Mouse (Mus musculus) CH12.LX (cell line): ENCODE results near the gene Rab23. TPM values are rescaled to one million over a fixed set of nuclear protein-coding genes. Genes with fewer than 3 reads are reported as not detected.

Source experiments
- DNase-seq: peaks from one replicate; pipeline ENCODE4 v3.0.0-alpha.2; 2013; ENCODE audit errors: extremely low read depth
- H3K27ac ChIP-seq: 2 replicates; pipeline ENCODE4 v1.5.1; 2012; ENCODE audit warnings: low read depth, mild to moderate bottlenecking, control low read depth, moderate library complexity; ENCODE audit not compliant: insufficient read depth
- H3K27me3 ChIP-seq: replicated peaks from 2 replicates; pipeline ENCODE3; 2012; ENCODE audit warnings: inconsistent platforms
- H3K36me3 ChIP-seq, 2 experiments: replicated peaks in 1 of 2; 2 replicates each; pipeline versions ENCODE3 to v1.6.1; 2012; ENCODE audit warnings: inconsistent platforms in 1 of 2, low read length in 1 of 2, mild to moderate bottlenecking in 1 of 2, mixed read lengths in 1 of 2, moderate library complexity in 1 of 2; ENCODE audit not compliant: control insufficient read depth in 1 of 2, insufficient read depth in 1 of 2
- H3K4me1 ChIP-seq, 2 experiments: 2 replicates each; pipeline ENCODE4 v1.6.1; 2012; ENCODE audit warnings: inconsistent platforms in 1 of 2, moderate library complexity in 1 of 2; ENCODE audit not compliant: insufficient read depth in 2 of 2, control insufficient read depth in 1 of 2
- H3K4me2 ChIP-seq: 2 replicates; pipeline ENCODE4 v1.6.1; 2012; ENCODE audit warnings: low read depth, mild to moderate bottlenecking, control low read depth; ENCODE audit not compliant: poor library complexity, insufficient read depth, severe bottlenecking
- H3K4me3 ChIP-seq, 3 experiments: fragments of 150-350 bp in 1 of 3; sonication (generic) in 1 of 3; replicated peaks in 1 of 3; 2 replicates each; pipeline versions ENCODE3 to v1.5.1; 2011 to 2012; ENCODE audit warnings: low read depth in 2 of 3, low read length in 2 of 3, mild to moderate bottlenecking in 2 of 3, moderate library complexity in 2 of 3, control low read depth in 1 of 3, improper control_type of control experiment in 1 of 3, inconsistent platforms in 1 of 3, mixed read lengths in 1 of 3; ENCODE audit not compliant: poor library complexity in 1 of 3
- H3K79me2 ChIP-seq: replicated peaks from 2 replicates; pipeline ENCODE4 v1.6.1; 2012; ENCODE audit warnings: mild to moderate bottlenecking, moderate library complexity; ENCODE audit not compliant: control insufficient read depth, poor library complexity, insufficient read depth, severe bottlenecking; ENCODE audit errors: extremely low read depth
- H3K9ac ChIP-seq: 2 replicates; pipeline ENCODE4 v1.6.1; 2012; ENCODE audit warnings: low read depth, mild to moderate bottlenecking, control low read depth, moderate library complexity; ENCODE audit not compliant: insufficient read depth
- H3K9me3 ChIP-seq: replicated peaks from 2 replicates; pipeline ENCODE3; 2012; ENCODE audit warnings: low read length, inconsistent platforms, mixed read lengths
- BHLHE40 ChIP-seq: IDR thresholded peaks from 2 replicates; pipeline ENCODE4 v1.6.1; 2011; ENCODE audit warnings: mild to moderate bottlenecking, low read depth, low read length, improper control_type of control experiment
- CTCF ChIP-seq, 2 experiments: IDR thresholded peaks in 1 of 2; conservative IDR thresholded peaks in 1 of 2; 2 replicates each; pipeline ENCODE4 v1.5.1; 2011 to 2012; ENCODE audit warnings: low read depth in 2 of 2, low read length in 2 of 2, improper control_type of control experiment in 1 of 2, inconsistent platforms in 1 of 2, mild to moderate bottlenecking in 1 of 2, moderate library complexity in 1 of 2
- ETS1 ChIP-seq: conservative IDR thresholded peaks from 2 replicates; pipeline ENCODE4 v1.6.1; 2012; ENCODE audit warnings: low read depth, mild to moderate bottlenecking, inconsistent platforms, low read length, improper control_type of control experiment, moderate library complexity
- GABPA ChIP-seq: IDR thresholded peaks from 2 replicates; pipeline ENCODE4 v1.6.1; 2012; ENCODE audit warnings: low read depth, low read length, improper control_type of control experiment, inconsistent platforms; ENCODE audit not compliant: insufficient replicate concordance
- HCFC1 ChIP-seq: IDR thresholded peaks from 2 replicates; pipeline ENCODE4 v1.6.1; 2012; ENCODE audit warnings: low read depth, mild to moderate bottlenecking, inconsistent platforms, low read length, improper control_type of control experiment
- IRF4 ChIP-seq: IDR thresholded peaks from 2 replicates; pipeline ENCODE4 v1.6.1; 2014; ENCODE audit warnings: low read depth, mild to moderate bottlenecking, inconsistent platforms, low read length, improper control_type of control experiment
- JUND ChIP-seq: conservative IDR thresholded peaks from 2 replicates; pipeline ENCODE4 v1.6.1; 2011; ENCODE audit warnings: low read depth, low read length, improper control_type of control experiment
- MAFK ChIP-seq: IDR thresholded peaks from 2 replicates; pipeline ENCODE4 v1.6.1; 2011; ENCODE audit warnings: low read length, improper control_type of control experiment; ENCODE audit not compliant: insufficient replicate concordance
- MAX ChIP-seq: IDR thresholded peaks from 2 replicates; pipeline ENCODE4 v1.6.1; 2011; ENCODE audit warnings: low read length, improper control_type of control experiment
- MAZ ChIP-seq: IDR thresholded peaks from 2 replicates; pipeline ENCODE4 v1.6.1; 2012; ENCODE audit warnings: low read depth, mild to moderate bottlenecking, inconsistent platforms, low read length, improper control_type of control experiment, moderate library complexity
- MEF2A ChIP-seq: IDR thresholded peaks from 2 replicates; pipeline ENCODE4 v1.6.1; 2014; ENCODE audit warnings: low read depth, mild to moderate bottlenecking, inconsistent platforms, low read length, improper control_type of control experiment, borderline replicate concordance
- MXI1 ChIP-seq: IDR thresholded peaks from 2 replicates; pipeline ENCODE4 v1.6.1; 2011; ENCODE audit warnings: mild to moderate bottlenecking, low read depth, low read length, improper control_type of control experiment
- MYC ChIP-seq: IDR thresholded peaks from 2 replicates; pipeline ENCODE4 v1.6.1; 2011; ENCODE audit warnings: low read depth, mild to moderate bottlenecking, improper control_type of control experiment, low read length
- NELFE ChIP-seq: IDR thresholded peaks from 2 replicates; pipeline ENCODE4 v1.6.1; 2011; ENCODE audit warnings: low read depth, low read length, improper control_type of control experiment
- POLR2A ChIP-seq: IDR thresholded peaks from 2 replicates; pipeline ENCODE4 v1.6.1; 2011; ENCODE audit warnings: low read depth, mild to moderate bottlenecking, improper control_type of control experiment, low read length
- RAD21 ChIP-seq: IDR thresholded peaks from 2 replicates; pipeline ENCODE4 v1.6.1; 2011; ENCODE audit warnings: low read depth, mild to moderate bottlenecking, low read length, improper control_type of control experiment, moderate library complexity
- RCOR1 ChIP-seq: conservative IDR thresholded peaks from 2 replicates; pipeline ENCODE4 v1.6.1; 2012; ENCODE audit warnings: low read depth, mild to moderate bottlenecking, inconsistent platforms, low read length, improper control_type of control experiment
- SMC3 ChIP-seq: IDR thresholded peaks from 2 replicates; pipeline ENCODE4 v1.6.1; 2011; ENCODE audit warnings: low read depth, low read length, improper control_type of control experiment
- TBP ChIP-seq: conservative IDR thresholded peaks from 2 replicates; pipeline ENCODE4 v1.6.1; 2011; ENCODE audit warnings: low read depth, low read length, improper control_type of control experiment
- USF1 ChIP-seq: IDR thresholded peaks from 2 replicates; pipeline ENCODE4 v1.6.1; 2014; ENCODE audit warnings: low read depth, mild to moderate bottlenecking, inconsistent platforms, low read length, improper control_type of control experiment
- ZKSCAN1 ChIP-seq: IDR thresholded peaks from 2 replicates; pipeline ENCODE4 v1.6.1; 2012; ENCODE audit warnings: low read depth, inconsistent platforms, low read length, improper control_type of control experiment, borderline replicate concordance
- ZNF384 ChIP-seq: IDR thresholded peaks from 2 replicates; pipeline ENCODE4 v1.6.1; 2012; ENCODE audit warnings: low read depth, low read length, improper control_type of control experiment, inconsistent platforms
- dilution Hi-C: fragments of 300-500 bp; cut with MboI; formaldehyde crosslinking; loops from 2 replicates; pipeline ENCODE4 v1.14.3; 2020; ENCODE audit warnings: low sequenced_read_pairs; ENCODE audit not compliant: extremely low pct_unique_long_range_greater_than_20kb, extremely low pct_ligation_motif_present
- in situ Hi-C: fragments of 300-500 bp; cut with MboI; formaldehyde crosslinking; loops from 3 replicates; pipeline ENCODE4 v1.14.3; 2019; ENCODE audit warnings: low sequenced_read_pairs, low pct_ligation_motif_present, low pct_unique_long_range_greater_than_20kb, mixed read lengths
- polyA plus RNA-seq: library from polyadenylated mRNA; unstranded; fragments of >175 nt; gene quantifications from 2 replicates; pipeline ENCODE4 v1.2.1, GENCODE M21; 2012; ENCODE audit warnings: low read depth; ENCODE audit not compliant: insufficient read length
- total RNA-seq, 2 experiments: library from RNA; depleted of rRNA; stranded (reverse); fragments of 300-350 nt in 1 of 2; fragments of >200 nt in 1 of 2; gene quantifications; 2 replicates each; pipeline ENCODE4 v1.2.3; 2012 to 2014

Gene Rab23
- total and polyA plus RNA-seq, 3 experiments = 5.8 to 17.6 (median 6.7) TPM

GRCm38 (mm10) chr1:33720231-33720630 is 544 bp downstream of the Rab23 start:
- H3K27ac ChIP-seq = peak overlapping the region; percentile 81
- TF ChIP-seq IRF4 = no peak
- TF ChIP-seq RCOR1 = no peak
- no peak for TF ChIP-seq GABPA
- TF ChIP-seq USF1 = no peak
- no peak for TF ChIP-seq JUND
- TF ChIP-seq MAX = no peak
- TF ChIP-seq NELFE = no peak
- TF ChIP-seq SMC3 = no peak
- TF ChIP-seq CTCF (conservative IDR thresholded peaks at IDR 0.05 in 1 of 2, IDR thresholded peaks at IDR 0.05 in 1 of 2; ENCODE audit: low read depth in 2 of 2, low read length in 2 of 2) = no peak
- TF ChIP-seq ZNF384 = no peak
- TF ChIP-seq ETS1 = no peak
- TF ChIP-seq POLR2A = no peak
- no peak for TF ChIP-seq TBP
- no peak for TF ChIP-seq MAFK
- TF ChIP-seq, all 38 proteins: peak for 0

GRCm38 (mm10) chr1:33721020-33721419 is 1.3 kb downstream of the Rab23 start:
- peaks cover 28 to 42% of the 10 kb centered on the region in 2 experiments for H3K36me3 ChIP-seq
- dilution Hi-C loops = no loop called here
- TF ChIP-seq MAFK (no peak), RAD21 (no peak), JUND (no peak), ZKSCAN1 (no peak), MEF2A (0 out of 2 replicates have a peak, but pooled peaks have one; percentile 11), HCFC1 (no peak), MYC (no peak), MAX (no peak), MXI1 (peak; percentile 53; the same call in 1 of the 2 replicates), MAZ (no peak), BHLHE40 (no peak)
- DNase-seq = no peak
- H3K9me3 ChIP-seq = no peaks in the 10 kb centered on the region
- in situ Hi-C loops = loop anchor here (5.0 kb wide), 1 partner anchor 34 kb away; no protein-coding TSS in a partner anchor
- peak overlapping the region; percentile 36 to 89 (median 80) for H3K4me3 ChIP-seq
- H3K4me2 ChIP-seq = peak overlapping the region; percentile 69
- H3K79me2 ChIP-seq = peaks cover 16% of the 10 kb centered on the region
- peak overlapping the region; percentile 94; the same call in 1 of the 2 replicates for H3K9ac ChIP-seq
- no peak overlapping the region for H3K27ac ChIP-seq
- no peaks in the 10 kb centered on the region for H3K27me3 ChIP-seq
- peaks cover 3 to 22% of the 10 kb centered on the region in 2 experiments for H3K4me1 ChIP-seq

More at GRCm38 (mm10) chr1:33720231-33720630, 544 bp downstream of the Rab23 start:
- H3K4me3 ChIP-seq = peak overlapping the region; percentile 80 to 98 (median 89)
- H3K9me3 ChIP-seq = no peaks in the 10 kb centered on the region
- H3K4me1 ChIP-seq = peaks cover 3 to 22% of the 10 kb centered on the region in 2 experiments
- peak overlapping the region; percentile 94 for H3K9ac ChIP-seq
- peaks cover 16% of the 10 kb centered on the region for H3K79me2 ChIP-seq
- dilution Hi-C loops = no loop called here
- H3K27me3 ChIP-seq = no peaks in the 10 kb centered on the region
- in situ Hi-C loops = loop anchor here (5.0 kb wide), 1 partner anchor 33 kb away; no protein-coding TSS in a partner anchor
- H3K36me3 ChIP-seq = peaks cover 26 to 34% of the 10 kb centered on the region in 2 experiments
- H3K4me2 ChIP-seq = 0 out of 2 replicates have a peak overlapping the region, but pooled peaks have one; percentile 91
- DNase-seq = peak; percentile 33
